Mouse (Mus musculus) E14TG2a.4 (cell line): ENCODE measurements around the gene Scimp.

Experiments used
- CTCF ChIP-seq: conservative IDR thresholded peaks from 2 replicates; pipeline ENCODE4 v1.5.1; 2014; ENCODE audit warnings: low read length
- POU5F1 ChIP-seq: IDR thresholded peaks from 2 replicates; pipeline ENCODE4 v1.6.1; 2014; ENCODE audit warnings: low read length, borderline replicate concordance

DNA sequence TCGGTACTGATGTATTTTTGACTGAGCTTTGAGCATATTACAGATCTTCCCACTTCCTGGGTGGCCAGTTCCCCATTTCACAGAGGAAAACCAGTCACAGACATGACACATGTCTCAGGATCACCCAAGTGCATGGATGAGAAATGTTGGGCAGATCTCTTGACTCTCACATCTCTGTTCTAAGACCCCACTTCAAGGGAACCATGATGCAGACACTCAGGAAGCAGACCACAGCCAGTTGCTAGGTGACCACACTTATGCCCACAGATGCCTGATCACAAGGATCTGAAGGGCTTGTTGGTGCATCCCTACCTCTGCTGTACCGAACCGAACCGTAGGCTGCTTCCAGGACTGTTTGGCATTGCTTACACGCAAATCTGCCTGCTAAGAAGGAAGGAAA lies 20.7 kb downstream of the Scimp start:
- no peak for TF ChIP-seq CTCF
- TF ChIP-seq POU5F1, result no peak
